Mouse (Mus musculus) hindbrain, postnatal 0 days (tissue): ENCODE results near the gene Scgb1b27. TPM values are rescaled to one million over a fixed set of nuclear protein-coding genes. Genes with fewer than 3 reads are reported as not detected.

ENCODE experiments used
- polyA plus RNA-seq: library from polyadenylated mRNA; unstranded; fragments of >200 nt; fragmentation: Nextera tagmentation; extraction: Ambion mirVana; gene quantifications from 2 replicates; pipeline ENCODE4 v1.2.1, GENCODE M21; 2015
- total RNA-seq: library from RNA; depleted of rRNA; stranded (reverse); fragments of >200 nt; gene quantifications from 2 replicates; pipeline ENCODE4 v1.2.3, GENCODE M21; 2014; rRNA removed

The Scgb1b27 gene
- total and polyA plus RNA-seq, 2 experiments from 2014 or later = not detected

Other genes starting within 250 kb of the Scgb1b27 start
- gene Scgb2b26, start 76.4 kb upstream of the Scgb1b27 start, total RNA-seq = not detected in 2 replicates
- not detected in 2 replicates for gene Scgb2b26, start 76.4 kb upstream of the Scgb1b27 start, polyA plus RNA-seq
- not detected in 2 replicates for gene Scgb2b27, start 7.5 kb upstream of the Scgb1b27 start, total RNA-seq
- not detected in 2 replicates for gene Scgb2b27, start 7.5 kb upstream of the Scgb1b27 start, polyA plus RNA-seq
- gene Scgb1b30, start 73.9 kb downstream of the Scgb1b27 start, total RNA-seq = not detected in 2 replicates
- gene Scgb1b30, start 73.9 kb downstream of the Scgb1b27 start, polyA plus RNA-seq = not detected in 2 replicates
- gene Wtip, start 111.8 kb downstream of the Scgb1b27 start, total RNA-seq = 28.8 and 33.9 TPM in 2 replicates
- gene Wtip, start 111.8 kb downstream of the Scgb1b27 start, polyA plus RNA-seq = 2.8 and 3.2 TPM in 2 replicates
- 108 and 118 TPM in 2 replicates for gene Uba2, start 148.1 kb downstream of the Scgb1b27 start, total RNA-seq
- gene Uba2, start 148.1 kb downstream of the Scgb1b27 start, polyA plus RNA-seq = 123 and 127 TPM in 2 replicates
- 37.6 and 42.7 TPM in 2 replicates for gene Pdcd2l, start 175.2 kb downstream of the Scgb1b27 start, total RNA-seq
- 61.6 and 65.7 TPM in 2 replicates for gene Pdcd2l, start 175.2 kb downstream of the Scgb1b27 start, polyA plus RNA-seq
- 389 and 393 TPM in 2 replicates for gene Gpi1, start 208.9 kb downstream of the Scgb1b27 start, total RNA-seq
- 413 and 448 TPM in 2 replicates for gene Gpi1, start 208.9 kb downstream of the Scgb1b27 start, polyA plus RNA-seq
- gene Gm6096, start 229.6 kb downstream of the Scgb1b27 start, total RNA-seq = not detected in 2 replicates
- not detected in 2 replicates for gene Gm6096, start 229.6 kb downstream of the Scgb1b27 start, polyA plus RNA-seq